13 mouse cellular contexts compared by ENCODE assay signal in genomic region chr5:108703754-108704626, GRCm38 (mm10). TPM values are rescaled to one million over a fixed set of nuclear protein-coding genes. Genes with fewer than 3 reads are reported as not detected.
DNase-seq lines count a peak whose midpoint lies in the region; ATAC-seq and TF ChIP-seq lines count a peak whose summit lies in the region.
"Had no signal": no experiment of that assay in that cellular context is flagged by ENCODE, and none has a peak within 500 bp of the region (broad histone marks: within the 10 kb centered on the region; RNA-seq: fewer than 3 reads in every experiment).

No protein-coding gene starts in this region.

- 71% methylated on average over 12 of the region's 12 CpGs for WGBS in liver, embryonic 12.5 days (ENCODE audit: insufficient replicate concordance)
- 74% methylated on average over 12 of the region's 12 CpGs for WGBS in liver, postnatal 0 days (ENCODE audit: insufficient replicate concordance)
- WGBS in embryonic facial prominence, embryonic 14.5 days: 60% methylated on average over 10 of the region's 12 CpGs
- WGBS in limb, embryonic 14.5 days: 77% methylated on average over 12 of the region's 12 CpGs

- TF ChIP-seq EP300 in liver, postnatal 0 days (IDR thresholded peaks at IDR 0.05; ENCODE audit: low read depth): no peak

- no peak overlapping the region for H3K4me3 ChIP-seq in liver, embryonic 12.5 days
- no peak overlapping the region for H3K4me3 ChIP-seq in liver, postnatal 0 days (ENCODE audit: low read depth, low read length)
- H3K4me3 ChIP-seq in embryonic facial prominence, embryonic 14.5 days (ENCODE audit: low read depth, low read length): no peak overlapping the region
- no peak overlapping the region for H3K4me3 ChIP-seq in limb, embryonic 14.5 days (replicated peaks; ENCODE audit: low read length)
- H3K4me3 ChIP-seq: heart, embryonic 13.5 days had no signal

- peak; percentile 53 for DNase-seq in adrenal gland, postnatal 10 days
- no peak for DNase-seq in adrenal gland, postnatal 4 days (ENCODE audit: low spot score in 2 of 2)
- no peak for DNase-seq in liver, postnatal 0 days
- DNase-seq in embryonic facial prominence, embryonic 14.5 days (ENCODE audit: low spot score): peak; percentile 52
- DNase-seq in limb, embryonic 14.5 days (ENCODE audit: low spot score): no peak
- no peak for DNase-seq in embryo, embryonic 10.5 days (ENCODE audit: low spot score)
- DNase-seq in layer of hippocampus, postnatal 25 days (ENCODE audit: extremely low spot score in 1 of 2, low spot score in 1 of 2): no peak
- DNase-seq: cerebellum, adult 8-10 months; embryo, embryonic 11 days; kidney, postnatal 14 days had no signal

- peaks cover 49% of the 10 kb centered on the region for H3K36me3 ChIP-seq in liver, embryonic 12.5 days
- no peaks in the 10 kb centered on the region; the same call in 1 of the 2 replicates for H3K36me3 ChIP-seq in liver, postnatal 0 days (replicated peaks; ENCODE audit: insufficient read depth, low read length)
- H3K36me3 ChIP-seq in embryonic facial prominence, embryonic 14.5 days (ENCODE audit: control insufficient read depth, insufficient read depth, low read length): peaks cover 39% of the 10 kb centered on the region
- peaks cover 71% of the 10 kb centered on the region for H3K36me3 ChIP-seq in limb, embryonic 14.5 days (ENCODE audit: control insufficient read depth, insufficient read depth, low read length)

- peak overlapping the region; percentile 31; the same call in 1 of the 2 replicates for H3K27ac ChIP-seq in liver, embryonic 12.5 days
- no peak overlapping the region for H3K27ac ChIP-seq in liver, postnatal 0 days (ENCODE audit: low read depth)
- H3K27ac ChIP-seq in embryonic facial prominence, embryonic 14.5 days (replicated peaks; ENCODE audit: low read depth, low read length): no peak overlapping the region
- H3K27ac ChIP-seq in limb, embryonic 14.5 days (replicated peaks; ENCODE audit: low read depth, low read length): no peak overlapping the region
- H3K27ac ChIP-seq: heart, embryonic 13.5 days had no signal

- no peak overlapping the region for H3K9ac ChIP-seq in liver, embryonic 12.5 days
- no peak overlapping the region for H3K9ac ChIP-seq in liver, postnatal 0 days (replicated peaks)
- H3K9ac ChIP-seq in embryonic facial prominence, embryonic 14.5 days (ENCODE audit: low read depth, low read length): no peak overlapping the region
- H3K9ac ChIP-seq in limb, embryonic 14.5 days (ENCODE audit: low read depth, low read length, severe bottlenecking): no peak overlapping the region
- H3K9ac ChIP-seq: heart, embryonic 13.5 days had no signal

- H3K9me3 ChIP-seq in liver, embryonic 12.5 days (replicated peaks): no peaks in the 10 kb centered on the region
- H3K9me3 ChIP-seq in liver, postnatal 0 days (ENCODE audit: low read length): no peaks in the 10 kb centered on the region
- no peaks in the 10 kb centered on the region for H3K9me3 ChIP-seq in embryonic facial prominence, embryonic 14.5 days (ENCODE audit: control insufficient read depth, low read length)
- no peaks in the 10 kb centered on the region for H3K9me3 ChIP-seq in limb, embryonic 14.5 days (ENCODE audit: control insufficient read depth, low read length)
- H3K9me3 ChIP-seq: heart, embryonic 13.5 days had no signal

- 0 out of 2 replicates have a peak overlapping the region, but pooled peaks have one; percentile 0 for H3K4me2 ChIP-seq in liver, embryonic 12.5 days
- no peak overlapping the region for H3K4me2 ChIP-seq in liver, postnatal 0 days (ENCODE audit: low read depth, low read length)
- H3K4me2 ChIP-seq in embryonic facial prominence, embryonic 14.5 days (ENCODE audit: low read depth, low read length): no peak overlapping the region
- H3K4me2 ChIP-seq in limb, embryonic 14.5 days (replicated peaks; ENCODE audit: low read depth, low read length, severe bottlenecking): no peak overlapping the region
- H3K4me2 ChIP-seq: heart, embryonic 13.5 days had no signal

- no peak for TF ChIP-seq POLR2A in limb, embryonic 14.5 days (IDR thresholded peaks at IDR 0.05; ENCODE audit: borderline replicate concordance, extremely low read depth, insufficient read depth, insufficient read length)

- no peak for ATAC-seq in liver, embryonic 12.5 days
- no peak for ATAC-seq in liver, postnatal 0 days
- peak; percentile 47 for ATAC-seq in embryonic facial prominence, embryonic 14.5 days (ENCODE audit: low read depth)
- peak; percentile 69 for ATAC-seq in limb, embryonic 14.5 days (ENCODE audit: low FRiP score, low read depth)

- no peaks in the 10 kb centered on the region for H3K27me3 ChIP-seq in liver, embryonic 12.5 days (replicated peaks)
- no peaks in the 10 kb centered on the region for H3K27me3 ChIP-seq in liver, postnatal 0 days (ENCODE audit: insufficient read depth, low read length)
- H3K27me3 ChIP-seq in embryonic facial prominence, embryonic 14.5 days (replicated peaks; ENCODE audit: control insufficient read depth, insufficient read depth, low read length): no peaks in the 10 kb centered on the region
- H3K27me3 ChIP-seq in limb, embryonic 14.5 days (ENCODE audit: control insufficient read depth, insufficient read depth, low read length): no peaks in the 10 kb centered on the region
- H3K27me3 ChIP-seq: heart, embryonic 13.5 days had no signal

- H3K4me1 ChIP-seq in liver, embryonic 12.5 days: peaks cover 75% of the 10 kb centered on the region
- peaks cover 18% of the 10 kb centered on the region for H3K4me1 ChIP-seq in liver, postnatal 0 days (ENCODE audit: insufficient read depth)
- H3K4me1 ChIP-seq in embryonic facial prominence, embryonic 14.5 days (ENCODE audit: control insufficient read depth, insufficient read depth, low read length): 0 out of 2 replicates have a peak, but pooled peaks cover 2% of the 10 kb centered on the region
- H3K4me1 ChIP-seq in limb, embryonic 14.5 days (ENCODE audit: control insufficient read depth, insufficient read depth, low read length): peaks cover 29% of the 10 kb centered on the region

- TF ChIP-seq CTCF in liver, postnatal 0 days (IDR thresholded peaks at IDR 0.05; ENCODE audit: low read depth): no peak

RNA-seq across cellular contexts. Expression of gene Fgfrl1, which starts 11.8 kb away (rescaled TPM):
- 10 to 100 TPM; 42.5 to 52.7 TPM for total RNA-seq in adrenal gland, postnatal 10 days (2021)
- total RNA-seq in adrenal gland, postnatal 4 days (2021): 10 to 100 TPM; 42.7 to 49.6 TPM
- polyA plus RNA-seq in liver, embryonic 12.5 days (2016; fragmentation: Nextera tagmentation; extraction: Ambion mirVana): 18.0 and 18.6 TPM in 2 replicates
- 5.6 and 5.7 TPM in 2 replicates for polyA plus RNA-seq in liver, postnatal 0 days (2015; fragmentation: Nextera tagmentation; extraction: Ambion mirVana)
- polyA plus RNA-seq in embryonic facial prominence, embryonic 14.5 days (2014; fragmentation: Nextera tagmentation; extraction: Ambion mirVana): 42.3 and 45.1 TPM in 2 replicates
- polyA plus RNA-seq in limb, embryonic 14.5 days (2012; rRNA removed): 119 and 158 TPM in 2 replicates
- polyA plus RNA-seq in limb, embryonic 14.5 days (2014; fragmentation: Nextera tagmentation; extraction: Ambion mirVana): 46.5 and 51.8 TPM in 2 replicates
- total RNA-seq in layer of hippocampus, postnatal 25 days (2021): 10 to 100 TPM; 23.5 to 31.4 TPM

RNA-seq across cellular contexts. Expression of gene Slc26a1, which starts 28.6 kb away (rescaled TPM):
- total RNA-seq in adrenal gland, postnatal 10 days (2021): 10 to 100 TPM in 1 of 2 experiments, 1 to 10 TPM in 1; 5.7 to 11.4 TPM
- 1 to 10 TPM; 3.2 to 8.1 TPM for total RNA-seq in adrenal gland, postnatal 4 days (2021)
- 12.7 and 12.9 TPM in 2 replicates for polyA plus RNA-seq in liver, embryonic 12.5 days (2016; fragmentation: Nextera tagmentation; extraction: Ambion mirVana)
- polyA plus RNA-seq in liver, postnatal 0 days (2015; fragmentation: Nextera tagmentation; extraction: Ambion mirVana): 25.8 and 33.4 TPM in 2 replicates
- 1.2 and 1.6 TPM in 2 replicates for polyA plus RNA-seq in embryonic facial prominence, embryonic 14.5 days (2014; fragmentation: Nextera tagmentation; extraction: Ambion mirVana)
- 1.3 and 2.6 TPM in 2 replicates for polyA plus RNA-seq in limb, embryonic 14.5 days (2012; rRNA removed)
- 1.1 and 1.4 TPM in 2 replicates for polyA plus RNA-seq in limb, embryonic 14.5 days (2014; fragmentation: Nextera tagmentation; extraction: Ambion mirVana)
- total RNA-seq in layer of hippocampus, postnatal 25 days (2021): 1 to 10 TPM; 1.2 to 1.6 TPM
- polyA plus RNA-seq: small intestine, adult 2 months had no signal

RNA-seq across cellular contexts. Expression of gene Dgkq, which starts 34.5 kb away (rescaled TPM):
- 10 to 100 TPM; 16.7 to 23.7 TPM for total RNA-seq in adrenal gland, postnatal 10 days (2021)
- total RNA-seq in adrenal gland, postnatal 4 days (2021): 10 to 100 TPM; 26.2 to 29.4 TPM
- polyA plus RNA-seq in liver, embryonic 12.5 days (2016; fragmentation: Nextera tagmentation; extraction: Ambion mirVana): 6.2 and 7.1 TPM in 2 replicates
- polyA plus RNA-seq in liver, postnatal 0 days (2015; fragmentation: Nextera tagmentation; extraction: Ambion mirVana): 2.5 TPM in 2 replicates
- 9.6 and 9.8 TPM in 2 replicates for polyA plus RNA-seq in embryonic facial prominence, embryonic 14.5 days (2014; fragmentation: Nextera tagmentation; extraction: Ambion mirVana)
- 35.3 and 40.5 TPM in 2 replicates for polyA plus RNA-seq in limb, embryonic 14.5 days (2012; rRNA removed)
- 12.5 and 13.3 TPM in 2 replicates for polyA plus RNA-seq in limb, embryonic 14.5 days (2014; fragmentation: Nextera tagmentation; extraction: Ambion mirVana)
- total RNA-seq in layer of hippocampus, postnatal 25 days (2021): 10 to 100 TPM; 44.5 to 54.9 TPM

RNA-seq across cellular contexts. Expression of gene Idua, which starts 43.9 kb away (rescaled TPM):
- 10 to 100 TPM in 1 of 2 experiments, 1 to 10 TPM in 1; 9.0 to 15.2 TPM for total RNA-seq in adrenal gland, postnatal 10 days (2021)
- total RNA-seq in adrenal gland, postnatal 4 days (2021): 10 to 100 TPM; 17.7 to 17.8 TPM
- polyA plus RNA-seq in liver, embryonic 12.5 days (2016; fragmentation: Nextera tagmentation; extraction: Ambion mirVana): 5.9 TPM in 2 replicates
- polyA plus RNA-seq in liver, postnatal 0 days (2015; fragmentation: Nextera tagmentation; extraction: Ambion mirVana): 3.9 and 4.2 TPM in 2 replicates
- 13.6 and 14.5 TPM in 2 replicates for polyA plus RNA-seq in embryonic facial prominence, embryonic 14.5 days (2014; fragmentation: Nextera tagmentation; extraction: Ambion mirVana)
- 21.4 and 26.8 TPM in 2 replicates for polyA plus RNA-seq in limb, embryonic 14.5 days (2012; rRNA removed)
- 15.6 and 17.1 TPM in 2 replicates for polyA plus RNA-seq in limb, embryonic 14.5 days (2014; fragmentation: Nextera tagmentation; extraction: Ambion mirVana)
- total RNA-seq in layer of hippocampus, postnatal 25 days (2021): 10 to 100 TPM; 10.4 to 19.6 TPM

Comparison
In these comparisons a context has a peak if more than half of its experiments do, and no peak if none do; other contexts are left out.
1. DNase-seq: peak in adrenal gland, postnatal 10 days (single experiment) and embryonic facial prominence, embryonic 14.5 days (single experiment); none in adrenal gland, postnatal 4 days (0 of 2), liver, postnatal 0 days (single experiment), limb, embryonic 14.5 days (single experiment), embryo, embryonic 10.5 days (single experiment) and layer of hippocampus, postnatal 25 days (0 of 2).
2. ATAC-seq: peak in embryonic facial prominence, embryonic 14.5 days (single experiment) and limb, embryonic 14.5 days (single experiment); none in liver, embryonic 12.5 days (single experiment) and liver, postnatal 0 days (single experiment).